Mouse (Mus musculus) left cerebral cortex, postnatal 10 days (tissue): ENCODE measurements around the gene Hdac10. TPM values are rescaled to one million over a fixed set of nuclear protein-coding genes. Genes with fewer than 3 reads are reported as not detected.

Source experiments
- DNase-seq, 2 experiments: peaks; one replicate each; pipeline ENCODE4 v3.0.0; 2021 to 2022; ENCODE audit warnings: low spot score in 2 of 2, mixed read lengths in 1 of 2; ENCODE audit errors: extremely low spot score in 1 of 2
- intact Hi-C: fragments of 180-260 bp; cut with DNase I; formaldehyde crosslinking; loops from one replicate; pipeline ENCODE4 v1.15.1; 2025
- microRNA-seq: library from miRNA; unstranded; fragments of <30 nt; microRNA quantifications from one replicate; pipeline ENCODE4 v1.2.0, GENCODE M21; 2022
- total RNA-seq, 2 experiments: library from RNA; stranded (reverse); gene quantifications; 2 replicates each; pipeline ENCODE4 v1.2.3; 2021

Hdac10 gene
- total RNA-seq, 2 experiments from 2014 or later: 18.1 to 19.3 TPM

- intact Hi-C loops: no loop called here
- peak in 1 of 2 experiments; percentile 57 for DNase-seq
Measured at GRCm38 (mm10) chr15:89089248-89090051, 39.0 kb downstream of the Hdac10 start.

- DNase-seq: peak; percentile 86 to 94
- intact Hi-C loops: no loop called here
Measured at GRCm38 (mm10) chr15:89088607-89089247, 39.8 kb downstream of the Hdac10 start, which contains the start of gene Selenoo. Selenoo (plus strand) TSS chr15:89089084.

- intact Hi-C loops: no loop called here
- no peak for DNase-seq
Measured at GRCm38 (mm10) chr15:89084826-89085225, 43.7 kb downstream of the Hdac10 start.

GRCm38 (mm10) chr15:89083906-89084305 is 44.6 kb downstream of the Hdac10 start:
- DNase-seq: no peak
- intact Hi-C loops: no loop called here

GRCm38 (mm10) chr15:89078208-89078836 is 50.2 kb downstream of the Hdac10 start:
- no peak for DNase-seq

GRCm38 (mm10) chr15:89076156-89076731 is 52.3 kb downstream of the Hdac10 start:
- DNase-seq: peak in 1 of 2 experiments; percentile 71
- intact Hi-C loops: loop anchor here (5.0 kb wide), 1 partner anchor 254 kb away; no protein-coding TSS in a partner anchor

More at GRCm38 (mm10) chr15:89078208-89078836, 50.2 kb downstream of the Hdac10 start:
- intact Hi-C loops: loop anchor here (5.0 kb wide), 1 partner anchor 256 kb away; no protein-coding TSS in a partner anchor

- intact Hi-C loops: loop anchor here (5.0 kb wide), 1 partner anchor 253 kb away; no protein-coding TSS in a partner anchor
- peak; percentile 69 to 94 for DNase-seq
Measured at GRCm38 (mm10) chr15:89075478-89076147, 52.9 kb downstream of the Hdac10 start.

- no peak for DNase-seq
- intact Hi-C loops: loop anchor here (5.0 kb wide), 2 partner anchors 78 to 253 kb away; no protein-coding TSS in a partner anchor
Measured at GRCm38 (mm10) chr15:89074613-89075477, 53.7 kb downstream of the Hdac10 start, which contains the start of gene Trabd. Trabd (plus strand) TSS chr15:89075124.

- DNase-seq: no peak
- intact Hi-C loops: loop anchor here (5.0 kb wide), 1 partner anchor 77 kb away; no protein-coding TSS in a partner anchor
Measured at GRCm38 (mm10) chr15:89073993-89074603, 54.4 kb downstream of the Hdac10 start.

Small RNAs within 50 kb of the gene (microRNA-seq; reads per million reads assigned to microRNA genes)
- gene Mir7118: 3.4 reads per million, percentile 7 among the genes with 10 or more reads in this experiment

Other genes starting within 250 kb of the Hdac10 start
- 1 to 10 TPM; 1.3 to 1.7 TPM for gene Ttll8, start 174.3 kb downstream of the Hdac10 start, total RNA-seq
- gene Mlc1, start 149.7 kb downstream of the Hdac10 start, total RNA-seq: 10 to 100 TPM; 89.8 to 93.9 TPM
- gene Mov10l1, start 145.8 kb downstream of the Hdac10 start, total RNA-seq: under 1 TPM in 1 of 2 experiments, not detected in 1; 0.85 TPM
- 100 to 1,000 TPM; 106 to 111 TPM for gene Panx2, start 69.0 kb downstream of the Hdac10 start, total RNA-seq
- gene Trabd, start 53.6 kb downstream of the Hdac10 start, total RNA-seq: 10 to 100 TPM; 17.5 TPM
- 10 to 100 TPM; 19.1 to 20.6 TPM for gene Selenoo, start 39.6 kb downstream of the Hdac10 start, total RNA-seq
- 10 to 100 TPM; 26.3 to 30.3 TPM for gene Tubgcp6, start 5.6 kb downstream of the Hdac10 start, total RNA-seq
- gene Mapk12, start 12.0 kb upstream of the Hdac10 start, total RNA-seq: 1 to 10 TPM; 5.0 to 5.3 TPM
- 10 to 100 TPM; 24.7 to 28.2 TPM for gene Mapk11, start 20.9 kb upstream of the Hdac10 start, total RNA-seq
- gene Plxnb2, start 52.1 kb upstream of the Hdac10 start, total RNA-seq: 10 to 100 TPM; 49.0 to 52.3 TPM
- gene Dennd6b, start 67.8 kb upstream of the Hdac10 start, total RNA-seq: 10 to 100 TPM; 41.4 to 41.8 TPM
- 100 to 1,000 TPM; 154 to 159 TPM for gene Ppp6r2, start 82.9 kb upstream of the Hdac10 start, total RNA-seq
- 100 to 1,000 TPM; 180 to 205 TPM for gene Sbf1, start 186.6 kb upstream of the Hdac10 start, total RNA-seq
- gene Adm2, start 194.0 kb upstream of the Hdac10 start, total RNA-seq: not detected
- not detected for gene Miox, start 205.7 kb upstream of the Hdac10 start, total RNA-seq
- gene Lmf2, start 227.0 kb upstream of the Hdac10 start, total RNA-seq: 10 to 100 TPM; 17.2 to 23.0 TPM
- 10 to 100 TPM; 88.3 to 93.1 TPM for gene Ncaph2, start 227.0 kb upstream of the Hdac10 start, total RNA-seq
- 10 to 100 TPM; 28.6 to 30.5 TPM for gene Sco2, start 245.1 kb upstream of the Hdac10 start, total RNA-seq
- 1 to 10 TPM; 1.2 to 1.6 TPM for gene Tymp, start 248.3 kb upstream of the Hdac10 start, total RNA-seq